Comparison of ENCODE assay signal across 8 mouse cellular contexts in the genomic region with DNA sequence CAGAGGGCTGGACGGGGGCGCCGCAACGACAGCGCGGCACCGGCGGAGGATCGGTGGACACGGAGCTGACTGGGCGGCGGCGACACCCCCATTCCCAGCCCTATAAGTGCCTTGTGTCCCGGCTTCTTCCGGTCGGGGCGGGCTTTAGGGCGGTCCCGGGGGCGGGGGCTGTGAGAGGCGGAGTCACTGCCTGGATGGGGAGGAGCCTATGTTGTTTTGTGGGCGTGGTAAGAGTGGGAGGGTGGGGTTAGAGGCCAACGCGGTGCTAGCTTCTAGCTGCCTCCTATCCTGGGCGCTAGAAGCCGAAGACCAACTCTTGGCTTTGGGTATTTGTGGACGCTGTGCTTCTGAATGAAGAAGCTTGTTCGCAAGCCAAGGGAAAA. TPM values are rescaled to one million over a fixed set of nuclear protein-coding genes. Genes with fewer than 3 reads are reported as not detected.
DNase-seq lines count a peak whose midpoint lies in the region; ATAC-seq and TF ChIP-seq lines count a peak whose summit lies in the region.

Gene Ern1 (minus strand): TSS at position 120 of the 383 bp plus-strand sequence.

- peak; percentile 97 for DNase-seq in gastrocnemius, adult 2 months
- peak; percentile 94 to 96 for DNase-seq in left cerebral cortex, adult 18-20 months (ENCODE audit: low spot score in 2 of 2)
- DNase-seq in lung, postnatal 4 days = peak; percentile 96 to 98
- DNase-seq in retina, postnatal 1 day = peak; percentile 95
- DNase-seq in thymus, postnatal 4 days = peak; percentile 97

- H3K27ac ChIP-seq in gastrocnemius, adult 2 months = peak within 1 kb of the TSS; percentile 97
- peak within 1 kb of the TSS; percentile 78 for H3K27ac ChIP-seq in hindbrain, embryonic 16.5 days (ENCODE audit: low read depth, low read length)

- peaks cover 8% of the 10 kb centered on the region for H3K4me1 ChIP-seq in hindbrain, embryonic 16.5 days (ENCODE audit: control insufficient read depth, insufficient read depth, low read depth, low read length)

- peak within 1 kb of the TSS; percentile 97 for H3K4me3 ChIP-seq in gastrocnemius, adult 2 months
- H3K4me3 ChIP-seq in hindbrain, embryonic 16.5 days (ENCODE audit: low read length) = peak within 1 kb of the TSS; percentile 98

- no peaks in the 10 kb centered on the region for H3K36me3 ChIP-seq in hindbrain, embryonic 16.5 days (ENCODE audit: control insufficient read depth, insufficient read depth, low read length)

- H3K9me3 ChIP-seq in hindbrain, embryonic 16.5 days (ENCODE audit: control insufficient read depth, low read length) = no peaks in the 10 kb centered on the region

- under 1% methylated on average over 26 of the region's 28 CpGs for WGBS in hindbrain, embryonic 16.5 days

- peak within 1 kb of the TSS; percentile 88 for H3K9ac ChIP-seq in hindbrain, embryonic 16.5 days (ENCODE audit: low read depth, low read length)

- no peaks in the 10 kb centered on the region for H3K27me3 ChIP-seq in hindbrain, embryonic 16.5 days (replicated peaks; ENCODE audit: control insufficient read depth, insufficient read depth, low read length)

- ATAC-seq in activated CD4-positive, CD25-positive, alpha-beta regulatory T cell, adult 4 months = peak; percentile 96
- ATAC-seq in common myeloid progenitor, adult 5-6 weeks (replicated peaks; ENCODE audit: low read depth, poor library complexity, severe bottlenecking) = peak; percentile 91
- ATAC-seq in hindbrain, embryonic 16.5 days = peak; percentile 99

- no peak for TF ChIP-seq CTCF in gastrocnemius, adult 2 months (IDR thresholded peaks at IDR 0.05)

- H3K4me2 ChIP-seq in hindbrain, embryonic 16.5 days (ENCODE audit: low read length) = peak within 1 kb of the TSS; percentile 91

- intact Hi-C loops in gastrocnemius, adult 2 months (cut with DNase I) = loop anchor here (10.0 kb wide), 1 partner anchor 213 kb away; the partner anchor contains the start of genes Smarcd2 and Tcam1

RNA-seq across cellular contexts. Expression of gene Ern1, which starts in this region (rescaled TPM):
- 1 to 10 TPM; 1.9 to 2.4 TPM for polyA plus RNA-seq in activated CD4-positive, CD25-positive, alpha-beta regulatory T cell, adult 4 months (2017; shearing (Covaris generic))
- 21.1 and 32.6 TPM in 2 replicates for total RNA-seq in common myeloid progenitor, adult 5-6 weeks (2017)
- 1 to 10 TPM; 7.3 to 9.2 TPM for total RNA-seq in gastrocnemius, adult 2 months (2021)
- polyA plus RNA-seq in hindbrain, embryonic 16.5 days (2015; fragmentation: Nextera tagmentation; extraction: Ambion mirVana) = 3.3 and 4.8 TPM in 2 replicates
- 1 to 10 TPM; 9.2 to 9.3 TPM for total RNA-seq in left cerebral cortex, adult 18-20 months (2021)

Comparison
In these comparisons a context has a peak if more than half of its experiments do, and no peak if none do; other contexts are left out.
1. Peak in every context shown above with its lines: DNase-seq, ATAC-seq, H3K4me3 ChIP-seq and H3K27ac ChIP-seq.